Mouse (Mus musculus): ENCODE measurements around the gene Sugt1. TPM values are rescaled to one million over a fixed set of nuclear protein-coding genes. Genes with fewer than 3 reads are reported as not detected.

The Sugt1 gene
- polyA plus RNA-seq, 1 experiment from 2014 or later = 161 TPM

- peak overlapping the region; percentile 43; the same call in 1 of the 2 replicates for H3K27ac ChIP-seq (replicated peaks)
Measured at GRCm38 (mm10) chr14:79661005-79661917, 73.8 kb downstream of the Sugt1 start.

GRCm38 (mm10) chr14:79662001-79662400 is 74.5 kb downstream of the Sugt1 start, which contains the start of gene Cnmd:
TSS of gene Cnmd (minus strand) at chr14:79662170.
- WGBS = 60% methylated on average over 4 of the region's 4 CpGs
- peak within 1 kb of the TSS; percentile 43; the same call in 1 of the 2 replicates for H3K27ac ChIP-seq (replicated peaks)

More at GRCm38 (mm10) chr14:79661005-79661917, 73.8 kb downstream of the Sugt1 start:
- WGBS = 17% methylated on average over 33 of the region's 33 CpGs
- peak overlapping the region; percentile 49 for H3K4me3 ChIP-seq
- peak; percentile 67 for DNase-seq (ENCODE audit: low spot score)
- H3K9me3 ChIP-seq (replicated peaks) = no peaks in the 10 kb centered on the region
- no peaks in the 10 kb centered on the region for H3K36me3 ChIP-seq
- peaks cover 23% of the 10 kb centered on the region for H3K27me3 ChIP-seq (ENCODE audit: low read depth, poor library complexity, severe bottlenecking)
- peaks cover 20% of the 10 kb centered on the region for H3K4me1 ChIP-seq

GRCm38 (mm10) chr14:79671008-79671407 is 83.5 kb downstream of the Sugt1 start:
- H3K4me3 ChIP-seq = no peak overlapping the region
- WGBS = 78% methylated on average over 3 of the region's 3 CpGs
- H3K27ac ChIP-seq (replicated peaks) = no peak overlapping the region
- H3K4me1 ChIP-seq = peaks cover 32% of the 10 kb centered on the region
- no peak for DNase-seq (ENCODE audit: low spot score)
- H3K36me3 ChIP-seq = no peaks in the 10 kb centered on the region
- H3K27me3 ChIP-seq (ENCODE audit: low read depth, poor library complexity, severe bottlenecking) = peaks cover 13% of the 10 kb centered on the region
- H3K9me3 ChIP-seq (replicated peaks) = no peaks in the 10 kb centered on the region

More at GRCm38 (mm10) chr14:79662001-79662400, 74.5 kb downstream of the Sugt1 start, which contains the start of gene Cnmd:
- peaks cover 20% of the 10 kb centered on the region for H3K4me1 ChIP-seq
- no peaks in the 10 kb centered on the region for H3K36me3 ChIP-seq
- H3K9me3 ChIP-seq (replicated peaks) = no peaks in the 10 kb centered on the region
- peak within 1 kb of the TSS; percentile 49 for H3K4me3 ChIP-seq
- DNase-seq (ENCODE audit: low spot score) = no peak
- peaks cover 23% of the 10 kb centered on the region for H3K27me3 ChIP-seq (ENCODE audit: low read depth, poor library complexity, severe bottlenecking)

- no peak for DNase-seq (ENCODE audit: low spot score)
- Histone ChIP-seq H3K4me3 (no peak overlapping the region), H3K4me1 (peaks cover 47% of the 10 kb centered on the region), H3K27ac (replicated peaks) (no peak overlapping the region), H3K36me3 (no peaks in the 10 kb centered on the region), H3K27me3 (ENCODE audit: low read depth, poor library complexity, severe bottlenecking) (peaks cover 13% of the 10 kb centered on the region), H3K9me3 (replicated peaks) (no peaks in the 10 kb centered on the region)
- 83% methylated on average over 5 of the region's 5 CpGs for WGBS
Measured at GRCm38 (mm10) chr14:79672567-79672966, 85.1 kb downstream of the Sugt1 start.

GRCm38 (mm10) chr14:79673083-79674013 is 85.9 kb downstream of the Sugt1 start:
- 64% methylated on average over 17 of the region's 17 CpGs for WGBS
- H3K27ac ChIP-seq (replicated peaks) = peak overlapping the region; percentile 42; the same call in 1 of the 2 replicates
- H3K4me1 ChIP-seq = peaks cover 55% of the 10 kb centered on the region

GRCm38 (mm10) chr14:79677108-79677753 is 89.7 kb downstream of the Sugt1 start:
- H3K4me3 ChIP-seq = no peak overlapping the region
- H3K27me3 ChIP-seq (ENCODE audit: low read depth, poor library complexity, severe bottlenecking) = peaks cover 13% of the 10 kb centered on the region
- peaks cover 49% of the 10 kb centered on the region for H3K4me1 ChIP-seq
- no peaks in the 10 kb centered on the region for H3K9me3 ChIP-seq (replicated peaks)
- peak; percentile 15 for DNase-seq (ENCODE audit: low spot score)
- 52% methylated on average over 15 of the region's 15 CpGs for WGBS
- 0 out of 2 replicates have a peak overlapping the region, but pooled peaks have one; percentile 10 for H3K27ac ChIP-seq (replicated peaks)
- no peaks in the 10 kb centered on the region for H3K36me3 ChIP-seq

More at GRCm38 (mm10) chr14:79673083-79674013, 85.9 kb downstream of the Sugt1 start:
- H3K27me3 ChIP-seq (ENCODE audit: low read depth, poor library complexity, severe bottlenecking) = peaks cover 13% of the 10 kb centered on the region
- peak; percentile 41 for DNase-seq (ENCODE audit: low spot score)
- no peak overlapping the region for H3K4me3 ChIP-seq
- no peaks in the 10 kb centered on the region for H3K36me3 ChIP-seq
- no peaks in the 10 kb centered on the region for H3K9me3 ChIP-seq (replicated peaks)

- WGBS = 57% methylated on average over 14 of the region's 14 CpGs
- Histone ChIP-seq H3K27ac (replicated peaks) (peak overlapping the region; percentile 42; the same call in 1 of the 2 replicates), H3K4me3 (no peak overlapping the region), H3K9me3 (replicated peaks) (no peaks in the 10 kb centered on the region), H3K27me3 (ENCODE audit: low read depth, poor library complexity, severe bottlenecking) (peaks cover 13% of the 10 kb centered on the region), H3K4me1 (peaks cover 40% of the 10 kb centered on the region), H3K36me3 (no peaks in the 10 kb centered on the region)
- peak; percentile 23 for DNase-seq (ENCODE audit: low spot score)
Measured at GRCm38 (mm10) chr14:79677891-79678687, 90.6 kb downstream of the Sugt1 start.

GRCm38 (mm10) chr14:79680652-79681051 is 93.2 kb downstream of the Sugt1 start:
- Histone ChIP-seq H3K9me3 (replicated peaks) (no peaks in the 10 kb centered on the region), H3K36me3 (no peaks in the 10 kb centered on the region), H3K27ac (replicated peaks) (no peak overlapping the region), H3K4me1 (peaks cover 26% of the 10 kb centered on the region), H3K4me3 (no peak overlapping the region), H3K27me3 (ENCODE audit: low read depth, poor library complexity, severe bottlenecking) (no peaks in the 10 kb centered on the region; the same call in 1 of the 2 replicates)
- no peak for DNase-seq (ENCODE audit: low spot score)
- WGBS = 80% methylated on average over 5 of the region's 5 CpGs

Small RNA genes within 50 kb of the gene (microRNA-seq; reads per million reads assigned to microRNA genes)
- gene Gm27857 = not detected

Other genes with a start within 250 kb of the Sugt1 start
- 40.4 and 47.4 TPM in 2 replicates for gene Naa16, start 196.9 kb upstream of the Sugt1 start, polyA plus RNA-seq (2016; fragmentation: Nextera tagmentation; extraction: Ambion mirVana)
- gene Mtrf1, start 189.9 kb upstream of the Sugt1 start, polyA plus RNA-seq (2016; fragmentation: Nextera tagmentation; extraction: Ambion mirVana) = 9.4 and 11.4 TPM in 2 replicates
- 12.8 and 13.5 TPM in 2 replicates for gene Kbtbd7, start 161.2 kb upstream of the Sugt1 start, polyA plus RNA-seq (2016; fragmentation: Nextera tagmentation; extraction: Ambion mirVana)
- gene Kbtbd6, start 135.9 kb upstream of the Sugt1 start, polyA plus RNA-seq (2016; fragmentation: Nextera tagmentation; extraction: Ambion mirVana) = 5.8 and 5.9 TPM in 2 replicates
- 3.9 and 5.2 TPM in 2 replicates for gene Elf1, start 106.5 kb upstream of the Sugt1 start, polyA plus RNA-seq (2016; fragmentation: Nextera tagmentation; extraction: Ambion mirVana)
- 46.1 and 49.0 TPM in 2 replicates for gene Wbp4, start 106.2 kb upstream of the Sugt1 start, polyA plus RNA-seq (2016; fragmentation: Nextera tagmentation; extraction: Ambion mirVana)
- 5.3 and 6.3 TPM in 2 replicates for gene Cnmd, start 74.5 kb downstream of the Sugt1 start, polyA plus RNA-seq (2016; fragmentation: Nextera tagmentation; extraction: Ambion mirVana)
- gene Pcdh8, start 183.6 kb downstream of the Sugt1 start, polyA plus RNA-seq (2016; fragmentation: Nextera tagmentation; extraction: Ambion mirVana) = 56.0 and 57.5 TPM in 2 replicates

Data from midbrain, embryonic 10.5 days (tissue).